Mouse (Mus musculus): Measurements from ENCODE around the gene Vmn1r119. TPM values are rescaled to one million over a fixed set of nuclear protein-coding genes. Genes with fewer than 3 reads are reported as not detected.
"Not testable (repeated sequence)": the region's sequence is repeated elsewhere in the genome, so short reads cannot be mapped to it uniquely, and the experiment has no call there.

Gene Vmn1r119
- not detected in 2 replicates for polyA plus RNA-seq (2015; fragmentation: Nextera tagmentation; extraction: Ambion mirVana)

DNA sequence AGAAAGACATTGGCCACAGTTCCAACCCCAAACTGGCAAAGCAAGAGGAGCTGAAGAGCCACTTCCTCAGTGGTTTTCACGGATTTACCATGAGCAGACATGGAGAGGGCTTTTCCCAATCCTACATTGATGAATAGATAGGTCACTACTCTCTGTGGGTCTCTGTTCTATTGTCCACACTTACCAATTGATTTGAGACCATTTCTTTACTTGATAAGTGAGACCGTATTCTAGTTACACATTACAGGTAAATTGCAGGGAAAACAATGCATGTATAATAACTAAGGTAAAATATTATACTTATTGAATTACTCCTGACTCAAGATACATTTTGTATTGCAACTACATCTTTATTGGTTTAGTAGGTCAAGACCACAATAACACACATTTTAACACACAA is at the start of gene Vmn1r119:
Gene Vmn1r119, minus strand, starts transcription at position 101 of the 400 bp plus-strand sequence.
- not testable (repeated sequence) for H3K27me3 ChIP-seq (replicated peaks; ENCODE audit: control insufficient read depth, insufficient read depth, low read length); H3K9ac ChIP-seq (ENCODE audit: low read depth, low read length); H3K4me1 ChIP-seq (replicated peaks; ENCODE audit: control insufficient read depth, insufficient read depth, low read length); H3K36me3 ChIP-seq (ENCODE audit: control insufficient read depth, insufficient read depth); H3K9me3 ChIP-seq (ENCODE audit: control insufficient read depth); H3K27ac ChIP-seq (ENCODE audit: low read depth, low read length); ATAC-seq; H3K4me2 ChIP-seq (replicated peaks; ENCODE audit: low read depth); H3K4me3 ChIP-seq (ENCODE audit: low read depth, low read length)
- no CpG with 5 or more reads among the region's 2 CpGs for WGBS

DNA sequence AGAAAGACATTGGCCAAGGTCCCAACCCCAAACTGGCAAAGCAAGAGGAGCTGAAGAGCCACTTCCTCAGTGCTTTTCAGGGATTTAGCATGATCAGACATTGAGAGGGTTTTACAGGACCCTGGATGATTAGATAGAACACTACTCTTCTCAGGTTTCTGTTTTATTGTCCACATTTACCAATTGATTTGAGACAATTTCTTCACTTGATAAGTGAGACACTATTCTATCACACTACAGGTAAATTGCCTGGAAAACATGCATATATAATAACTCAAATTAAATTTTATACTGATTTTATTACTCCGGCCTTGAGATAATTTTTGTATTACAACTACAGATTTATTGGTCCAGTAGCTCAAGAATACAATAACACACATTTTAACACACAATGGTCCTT is 41.4 kb upstream of the Vmn1r119 start, which contains the start of gene Vmn1r120:
Gene Vmn1r120, minus strand, starts transcription at position 101 of the 400 bp plus-strand sequence.
- H3K27me3 ChIP-seq (replicated peaks; ENCODE audit: control insufficient read depth, insufficient read depth, low read length); H3K4me1 ChIP-seq (replicated peaks; ENCODE audit: control insufficient read depth, insufficient read depth, low read length); H3K9me3 ChIP-seq (ENCODE audit: control insufficient read depth); ATAC-seq; H3K27ac ChIP-seq (ENCODE audit: low read depth, low read length); H3K4me3 ChIP-seq (ENCODE audit: low read depth, low read length); H3K9ac ChIP-seq (ENCODE audit: low read depth, low read length); H3K36me3 ChIP-seq (ENCODE audit: control insufficient read depth, insufficient read depth); H3K4me2 ChIP-seq (replicated peaks; ENCODE audit: low read depth): not testable (repeated sequence)
- 69% methylated on average over 1 of the region's 1 CpGs for WGBS

Other genes starting within 250 kb of the Vmn1r119 start
- not detected in 2 replicates for gene Vmn1r112, start 241.3 kb downstream of the Vmn1r119 start, polyA plus RNA-seq (2015; fragmentation: Nextera tagmentation; extraction: Ambion mirVana)
- not detected in 2 replicates for gene Vmn1r113, start 225.2 kb downstream of the Vmn1r119 start, polyA plus RNA-seq (2015; fragmentation: Nextera tagmentation; extraction: Ambion mirVana)
- gene Vmn1r114, start 200.3 kb downstream of the Vmn1r119 start, polyA plus RNA-seq (2015; fragmentation: Nextera tagmentation; extraction: Ambion mirVana): not detected in 2 replicates
- gene Vmn1r115, start 167.5 kb downstream of the Vmn1r119 start, polyA plus RNA-seq (2015; fragmentation: Nextera tagmentation; extraction: Ambion mirVana): not detected in 2 replicates
- gene Vmn1r116, start 140.2 kb downstream of the Vmn1r119 start, polyA plus RNA-seq (2015; fragmentation: Nextera tagmentation; extraction: Ambion mirVana): not detected in 2 replicates
- not detected in 2 replicates for gene Vmn1r117, start 128.3 kb downstream of the Vmn1r119 start, polyA plus RNA-seq (2015; fragmentation: Nextera tagmentation; extraction: Ambion mirVana)
- gene Vmn1r118, start 100.1 kb downstream of the Vmn1r119 start, polyA plus RNA-seq (2015; fragmentation: Nextera tagmentation; extraction: Ambion mirVana): not detected in 2 replicates
- not detected in 2 replicates for gene Vmn1r120, start 41.3 kb upstream of the Vmn1r119 start, polyA plus RNA-seq (2015; fragmentation: Nextera tagmentation; extraction: Ambion mirVana)
- not detected in 2 replicates for gene Vmn1r121, start 86.1 kb upstream of the Vmn1r119 start, polyA plus RNA-seq (2015; fragmentation: Nextera tagmentation; extraction: Ambion mirVana)
- gene Vmn1r122, start 121.7 kb upstream of the Vmn1r119 start, polyA plus RNA-seq (2015; fragmentation: Nextera tagmentation; extraction: Ambion mirVana): not detected in 2 replicates
- not detected in 2 replicates for gene Vmn1r123, start 149.7 kb upstream of the Vmn1r119 start, polyA plus RNA-seq (2015; fragmentation: Nextera tagmentation; extraction: Ambion mirVana)
- not detected in 2 replicates for gene Gm5157, start 178.0 kb upstream of the Vmn1r119 start, polyA plus RNA-seq (2015; fragmentation: Nextera tagmentation; extraction: Ambion mirVana)
- gene Vmn1r124, start 248.2 kb upstream of the Vmn1r119 start, polyA plus RNA-seq (2015; fragmentation: Nextera tagmentation; extraction: Ambion mirVana): not detected in 2 replicates